Mouse (Mus musculus) liver, embryonic 14.5 days (tissue): ENCODE data around the gene Popdc2. TPM values are rescaled to one million over a fixed set of nuclear protein-coding genes. Genes with fewer than 3 reads are reported as not detected.
A peak's percentile ranks its signal among the peaks of the same experiment; 100 is the strongest.

Experiments
- ATAC-seq: fragments of 200-750 bp; cut with Nextera tagmentation; 2 replicates; pipeline ENCODE4 v1.8.0; 2017; ENCODE audit warnings: moderate number of reproducible peaks, mild to moderate bottlenecking, moderate library complexity; ENCODE audit not compliant: insufficient read depth
- DNase-seq, 3 experiments: peaks; one replicate each; pipeline ENCODE4 v3.0.0-alpha.2; 2012 to 2013; ENCODE audit warnings: low read depth in 3 of 3, low spot score in 3 of 3
- H3K27ac ChIP-seq: fragments of 300-500 bp; sonication (generic); 2 replicates; pipeline ENCODE4 v1.5.1; 2014; ENCODE audit warnings: moderate library complexity, mild to moderate bottlenecking, control low read depth, inconsistent platforms
- H3K27me3 ChIP-seq: fragments of 300-500 bp; sonication (generic); 2 replicates; pipeline ENCODE4 v1.6.1; 2014; ENCODE audit warnings: mild to moderate bottlenecking, low read length, moderate library complexity; ENCODE audit not compliant: control insufficient read depth, insufficient read depth
- H3K36me3 ChIP-seq: fragments of 300-500 bp; sonication (generic); replicated peaks from 2 replicates; pipeline ENCODE4 v1.6.1; 2014; ENCODE audit warnings: low read depth; ENCODE audit not compliant: control insufficient read depth, insufficient read depth
- H3K4me1 ChIP-seq, 2 experiments: fragments of 200-500 bp in 1 of 2; fragments of 300-500 bp in 1 of 2; sonication (generic) in 1 of 2; replicated peaks; 2 replicates each; pipeline ENCODE4 v1.6.1; 2012 to 2014; ENCODE audit warnings: antibody characterized with exemption in 1 of 2, inconsistent platforms in 1 of 2, low read length in 1 of 2; ENCODE audit not compliant: control insufficient read depth in 2 of 2, insufficient read depth in 2 of 2
- H3K4me2 ChIP-seq: fragments of 300-500 bp; sonication (generic); 2 replicates; pipeline ENCODE4 v1.6.1; 2014; ENCODE audit warnings: low read depth, mild to moderate bottlenecking, control low read depth, moderate library complexity
- H3K4me3 ChIP-seq, 2 experiments: fragments of 200-500 bp in 1 of 2; fragments of 300-500 bp in 1 of 2; sonication (generic) in 1 of 2; 2 replicates each; pipeline ENCODE4 v1.5.1; 2012 to 2014; ENCODE audit warnings: low read depth in 2 of 2, low read length in 2 of 2, mild to moderate bottlenecking in 2 of 2, control low read depth in 1 of 2, inconsistent platforms in 1 of 2, moderate library complexity in 1 of 2; ENCODE audit not compliant: insufficient read depth in 1 of 2
- H3K9ac ChIP-seq: fragments of 300-500 bp; sonication (generic); replicated peaks from 2 replicates; pipeline ENCODE4 v1.6.1; 2014; ENCODE audit warnings: mild to moderate bottlenecking, control low read depth, moderate library complexity
- H3K9me3 ChIP-seq: fragments of 300-500 bp; sonication (generic); 2 replicates; pipeline ENCODE4 v1.6.1; 2016; ENCODE audit warnings: low read length, mixed read lengths; ENCODE audit not compliant: control insufficient read depth
- CTCF ChIP-seq: IDR thresholded peaks from 2 replicates; pipeline ENCODE4 v1.5.1; 2016; ENCODE audit warnings: antibody characterized with exemption, low read depth, control low read depth
- EP300 ChIP-seq: IDR thresholded peaks from 2 replicates; pipeline ENCODE4 v1.6.1; 2016; ENCODE audit warnings: antibody characterized with exemption, low read depth
- WGBS: fragments of 180-500 bp; shearing (Covaris S2); extraction: QIAGEN DNeasy Blood & Tissue Kit; methylation state at CpG from one replicate; pipeline ENCODE4 v1.1.7; 2014; ENCODE audit not compliant: insufficient replicate concordance; 5-methylcytosine and 5-hydroxymethylcytosine counted together
- polyA plus RNA-seq, 2 experiments: library from polyadenylated mRNA; depleted of rRNA in 1 of 2; stranded (reverse) in 1 of 2; unstranded in 1 of 2; fragments of >200 nt; fragmentation: Nextera tagmentation in 1 of 2; extraction: Ambion mirVana in 1 of 2; gene quantifications; 2 replicates each; pipeline versions ENCODE4 v1.2.1 to v1.2.3; 2012 to 2014

The Popdc2 gene
- polyA plus RNA-seq, 2 experiments, result 23.2 to 24.5 TPM

GRCm38 (mm10) chr16:38366231-38366630, 4.2 kb downstream of the Popdc2 start:
- TF ChIP-seq CTCF (no peak), EP300 (no peak)
- H3K4me3 ChIP-seq, result no peak overlapping the region
- no peak overlapping the region for H3K27ac ChIP-seq
- no peaks in the 10 kb centered on the region for H3K36me3 ChIP-seq
- no peak overlapping the region for H3K4me2 ChIP-seq
- ATAC-seq, result no peak
- H3K27me3 ChIP-seq, result no peaks in the 10 kb centered on the region
- peaks cover 29 to 60% of the 10 kb centered on the region in 2 experiments for H3K4me1 ChIP-seq
- DNase-seq, result no peak
- no peak overlapping the region for H3K9ac ChIP-seq
- no peaks in the 10 kb centered on the region for H3K9me3 ChIP-seq
- WGBS, result 70% methylated on average over 4 of the region's 4 CpGs

- H3K36me3 ChIP-seq, result no peaks in the 10 kb centered on the region
- peak overlapping the region; percentile 31 for H3K4me2 ChIP-seq
- H3K9me3 ChIP-seq, result no peaks in the 10 kb centered on the region
- no peak overlapping the region for H3K9ac ChIP-seq
- no peak for TF ChIP-seq EP300
- no peak for TF ChIP-seq CTCF
- peak overlapping the region; percentile 48 for H3K27ac ChIP-seq
- WGBS, result 42% methylated on average over 10 of the region's 10 CpGs
- H3K4me1 ChIP-seq, result peaks cover 35 to 55% of the 10 kb centered on the region in 2 experiments
- no peak overlapping the region for H3K4me3 ChIP-seq
- DNase-seq, result no peak
- H3K27me3 ChIP-seq, result no peaks in the 10 kb centered on the region
- no peak for ATAC-seq
Measured at GRCm38 (mm10) chr16:38368336-38368735, 6.3 kb downstream of the Popdc2 start.

- no peak overlapping the region for H3K9ac ChIP-seq
- H3K27me3 ChIP-seq, result no peaks in the 10 kb centered on the region
- no peak for ATAC-seq
- no peak overlapping the region for H3K4me3 ChIP-seq
- peaks cover 38 to 55% of the 10 kb centered on the region in 2 experiments for H3K4me1 ChIP-seq
- H3K27ac ChIP-seq, result peak overlapping the region; percentile 48; the same call in 1 of the 2 replicates
- no peak overlapping the region for H3K4me2 ChIP-seq
- H3K36me3 ChIP-seq, result no peaks in the 10 kb centered on the region
- TF ChIP-seq EP300, result no peak
- TF ChIP-seq CTCF, result no peak
- DNase-seq, result no peak
- 79% methylated on average over 7 of the region's 7 CpGs for WGBS
- H3K9me3 ChIP-seq, result no peaks in the 10 kb centered on the region
Measured at GRCm38 (mm10) chr16:38369000-38369399, 7.0 kb downstream of the Popdc2 start.

DNA sequence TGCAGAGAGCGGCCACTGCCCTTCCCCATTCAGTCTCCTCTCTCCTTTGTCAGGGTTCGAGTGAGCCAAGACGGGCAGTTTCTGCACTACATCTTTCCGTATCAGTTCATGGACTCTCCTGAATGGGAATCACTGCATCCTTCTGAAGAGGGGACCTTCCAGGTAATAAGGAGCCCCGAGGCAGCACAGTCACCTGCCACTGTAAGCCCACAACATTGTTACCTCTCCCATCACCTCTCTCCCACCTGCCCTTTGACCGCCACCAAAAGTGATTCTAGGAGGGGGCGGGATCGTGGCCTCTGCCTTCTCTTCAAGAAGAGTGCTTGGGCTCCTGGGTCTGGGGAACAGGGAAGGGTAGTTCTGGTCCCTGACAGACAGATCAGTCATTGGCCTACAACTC, 7.4 kb downstream of the Popdc2 start:
- H3K4me1 ChIP-seq, result peaks cover 42 to 57% of the 10 kb centered on the region in 2 experiments
- 82% methylated on average over 8 of the region's 8 CpGs for WGBS
- H3K36me3 ChIP-seq, result no peaks in the 10 kb centered on the region
- H3K9me3 ChIP-seq, result no peaks in the 10 kb centered on the region
- no peak for ATAC-seq
- TF ChIP-seq EP300, result no peak
- no peak for TF ChIP-seq CTCF
- no peak overlapping the region for H3K9ac ChIP-seq
- H3K4me3 ChIP-seq, result no peak overlapping the region
- peak overlapping the region; percentile 98 for H3K27ac ChIP-seq
- H3K27me3 ChIP-seq, result no peaks in the 10 kb centered on the region
- H3K4me2 ChIP-seq, result no peak overlapping the region
- no peak for DNase-seq

GRCm38 (mm10) chr16:38369992-38370484, 8.0 kb downstream of the Popdc2 start:
- peaks cover 46 to 64% of the 10 kb centered on the region in 2 experiments for H3K4me1 ChIP-seq
- no peaks in the 10 kb centered on the region for H3K27me3 ChIP-seq
- H3K36me3 ChIP-seq, result no peaks in the 10 kb centered on the region
- ATAC-seq (no peak), DNase-seq (no peak)
- no peaks in the 10 kb centered on the region for H3K9me3 ChIP-seq
- H3K4me3 ChIP-seq, result no peak overlapping the region
- TF ChIP-seq CTCF (no peak), EP300 (no peak)
- H3K9ac ChIP-seq, result peak overlapping the region; percentile 18; the same call in 1 of the 2 replicates
- WGBS, result 67% methylated on average over 4 of the region's 4 CpGs
- peak overlapping the region; percentile 98 for H3K27ac ChIP-seq
- no peak overlapping the region for H3K4me2 ChIP-seq
